Mouse (Mus musculus): ENCODE data around the gene Olfr552.

DNA sequence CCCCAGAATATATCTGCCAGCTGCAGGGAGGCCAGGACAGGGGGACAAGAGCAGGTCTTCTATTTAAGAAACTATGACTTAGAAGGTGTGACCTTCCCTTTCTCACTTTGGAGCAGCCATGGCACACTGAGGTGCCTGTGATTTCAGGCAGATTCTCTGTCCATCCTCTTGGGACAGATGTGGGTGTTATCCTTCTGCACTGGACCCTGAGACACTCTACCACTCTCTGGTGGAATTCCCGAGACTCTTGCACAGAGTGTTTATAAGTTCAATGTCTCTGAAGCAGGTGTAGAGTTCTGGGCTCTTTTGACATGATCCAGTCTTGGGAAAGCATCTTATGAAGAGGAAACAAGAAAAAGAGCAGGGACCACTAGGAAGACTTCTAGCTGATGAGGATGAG is 40.6 kb downstream of the Olfr552 start, which contains the start of gene Olfr554:
- TF ChIP-seq POLR2A (IDR thresholded peaks at IDR 0.05; ENCODE audit: borderline replicate concordance, insufficient read depth, low read length) (no peak), CTCF (IDR thresholded peaks at IDR 0.05; ENCODE audit: borderline replicate concordance, insufficient read depth, low read depth, low read length) (no peak)

Measured in cerebellum, adult 2 months (tissue).